Mouse (Mus musculus) activated CD4-positive, CD25-positive, alpha-beta regulatory T cell, adult 4 months (primary cell): ENCODE measurements around the gene Atl3. TPM values are rescaled to one million over a fixed set of nuclear protein-coding genes. Genes with fewer than 3 reads are reported as not detected.
A peak's percentile ranks its signal among the peaks of the same experiment; 100 is the strongest.

Source experiments
- ATAC-seq: one replicate; pipeline ENCODE4 v1.8.0; 2017
- polyA plus RNA-seq, 2 experiments: library from polyadenylated mRNA; unstranded; fragments of 100-300 nt; shearing (Covaris generic); gene quantifications; one replicate each; pipeline ENCODE4 v1.2.1; 2017

Atl3 gene
- polyA plus RNA-seq, 2 experiments from 2014 or later: 20.1 to 23.8 TPM

- no peak for ATAC-seq
These were observed 6.9 kb downstream of the Atl3 start for GRCm38 (mm10) chr19:7500701-7501100.

GRCm38 (mm10) chr19:7502432-7502831 lies 8.6 kb downstream of the Atl3 start:
- no peak for ATAC-seq

- no peak for ATAC-seq
These were observed 12.5 kb downstream of the Atl3 start for GRCm38 (mm10) chr19:7506321-7506720.

GRCm38 (mm10) chr19:7508026-7508425 lies 14.2 kb downstream of the Atl3 start:
- ATAC-seq: no peak

DNA sequence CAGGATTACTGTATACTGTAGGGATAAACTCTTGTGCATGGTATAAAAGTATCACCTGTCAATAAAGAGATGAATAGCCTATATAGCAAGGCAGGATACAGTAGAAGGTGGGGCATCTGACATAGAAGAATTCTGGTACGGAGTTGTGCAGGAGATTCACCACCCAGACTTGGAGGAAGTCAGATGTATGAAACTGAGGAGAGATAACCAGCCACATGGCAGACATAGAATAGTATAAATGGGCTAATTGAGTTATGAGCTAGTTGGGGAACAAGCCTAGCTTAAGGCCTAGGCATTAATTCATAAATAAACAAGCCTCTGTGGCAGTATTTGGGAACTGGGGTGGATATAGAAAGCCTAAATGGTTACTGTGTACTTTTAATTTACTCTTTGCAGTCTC lies 22.6 kb downstream of the Atl3 start:
- no peak for ATAC-seq

- no peak for ATAC-seq
These were observed 27.8 kb downstream of the Atl3 start for GRCm38 (mm10) chr19:7521619-7522018.

DNA sequence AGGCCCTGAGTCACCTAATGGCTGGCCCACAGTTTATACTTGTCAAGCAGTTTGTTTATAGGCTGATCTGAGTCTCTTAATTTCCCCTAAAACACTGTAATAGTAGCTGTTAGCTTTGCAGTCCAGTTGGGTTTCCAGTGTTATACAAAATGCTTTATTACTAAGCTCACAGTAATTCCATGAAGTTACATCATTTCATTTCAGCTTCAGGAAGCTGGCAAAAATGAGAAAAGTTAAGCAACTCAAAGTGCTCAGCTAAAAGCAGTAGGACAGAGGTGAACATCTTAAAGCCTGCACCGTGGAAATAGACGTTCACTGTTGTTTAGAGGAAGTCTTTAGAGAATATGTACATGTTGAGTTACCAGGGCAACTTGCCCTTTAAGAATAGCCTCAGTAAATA lies 29.0 kb downstream of the Atl3 start:
- ATAC-seq: no peak

- ATAC-seq: no peak
These were observed 29.5 kb downstream of the Atl3 start for GRCm38 (mm10) chr19:7523292-7523691.

DNA sequence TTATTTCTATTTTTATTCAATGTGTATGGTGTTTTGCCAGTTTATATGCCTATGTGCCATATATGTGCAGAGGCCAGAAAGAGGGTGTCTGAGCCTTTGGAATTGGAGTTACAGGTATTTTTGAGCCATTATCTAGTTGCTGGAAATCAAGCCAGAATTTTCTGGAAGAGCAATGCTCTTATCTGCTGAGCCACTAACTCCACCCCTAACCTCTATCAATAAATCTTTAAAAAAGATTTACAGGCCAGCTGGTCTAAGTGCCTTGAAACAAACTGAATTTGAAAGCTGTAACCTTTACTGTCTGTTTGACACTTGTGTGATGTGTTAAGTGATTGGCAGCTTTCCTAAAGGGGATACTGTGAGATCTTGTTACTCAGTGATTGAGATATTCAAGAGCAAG lies 29.9 kb downstream of the Atl3 start:
- ATAC-seq: no peak

DNA sequence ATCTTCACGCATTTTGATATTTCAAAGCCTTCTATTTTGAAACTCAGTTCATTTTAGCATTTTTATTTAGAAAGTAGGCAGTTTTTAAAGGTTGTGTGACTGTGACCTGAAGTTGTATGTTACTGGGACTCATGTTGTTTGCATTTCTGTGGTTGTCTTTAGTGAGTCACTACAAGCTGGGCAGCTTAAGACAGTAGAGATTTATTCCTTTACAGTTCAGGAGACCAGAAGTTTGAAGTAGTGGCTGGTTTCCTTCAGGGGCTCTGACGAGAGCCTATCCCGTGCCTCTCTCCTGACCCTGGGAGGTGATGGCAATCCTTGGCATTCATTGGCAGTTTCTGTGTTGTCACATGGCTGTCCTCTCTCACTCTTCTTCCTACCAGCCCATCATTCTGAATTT lies 31.0 kb downstream of the Atl3 start:
- no peak for ATAC-seq

- no peak for ATAC-seq
These were observed 35.0 kb downstream of the Atl3 start for GRCm38 (mm10) chr19:7528639-7529428.

DNA sequence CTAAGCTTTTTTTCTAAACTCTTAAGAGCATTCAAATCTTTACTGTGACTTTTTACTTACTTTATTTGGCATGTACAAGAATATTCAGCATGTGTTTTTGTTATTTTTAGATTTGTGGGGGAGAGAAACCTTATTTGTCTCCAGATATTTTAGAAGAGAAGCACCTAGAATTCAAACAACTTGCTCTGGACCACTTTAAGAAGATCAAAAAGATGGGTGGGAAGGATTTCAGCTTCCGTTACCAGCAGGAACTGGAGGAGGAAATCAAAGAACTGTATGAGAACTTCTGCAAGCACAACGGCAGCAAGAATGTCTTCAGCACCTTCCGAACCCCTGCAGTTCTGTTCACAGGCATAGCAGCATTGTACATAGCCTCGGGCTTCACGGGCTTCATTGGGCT lies 38.1 kb downstream of the Atl3 start:
- no peak for ATAC-seq

- no peak for ATAC-seq
These were observed 40.1 kb downstream of the Atl3 start for GRCm38 (mm10) chr19:7533891-7534290.

DNA sequence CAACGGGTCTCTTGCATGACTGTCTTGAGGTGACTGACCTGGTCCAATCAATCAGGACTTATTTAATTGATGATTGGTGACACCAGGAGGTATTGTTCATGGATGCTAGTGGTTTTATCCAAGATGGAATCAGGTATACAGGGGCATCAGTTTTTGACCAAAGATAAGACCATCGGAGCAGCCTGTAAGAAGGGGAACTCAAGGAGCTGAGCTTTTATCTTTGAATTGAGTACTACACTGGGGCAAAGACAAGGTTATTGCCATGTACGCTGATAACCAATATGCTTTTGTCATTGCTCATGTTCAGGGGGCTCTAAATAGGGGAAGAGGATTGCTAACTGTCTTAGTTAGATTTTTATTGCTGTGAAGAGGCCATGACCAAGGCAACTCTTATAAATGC lies 55.1 kb downstream of the Atl3 start:
- no peak for ATAC-seq

DNA sequence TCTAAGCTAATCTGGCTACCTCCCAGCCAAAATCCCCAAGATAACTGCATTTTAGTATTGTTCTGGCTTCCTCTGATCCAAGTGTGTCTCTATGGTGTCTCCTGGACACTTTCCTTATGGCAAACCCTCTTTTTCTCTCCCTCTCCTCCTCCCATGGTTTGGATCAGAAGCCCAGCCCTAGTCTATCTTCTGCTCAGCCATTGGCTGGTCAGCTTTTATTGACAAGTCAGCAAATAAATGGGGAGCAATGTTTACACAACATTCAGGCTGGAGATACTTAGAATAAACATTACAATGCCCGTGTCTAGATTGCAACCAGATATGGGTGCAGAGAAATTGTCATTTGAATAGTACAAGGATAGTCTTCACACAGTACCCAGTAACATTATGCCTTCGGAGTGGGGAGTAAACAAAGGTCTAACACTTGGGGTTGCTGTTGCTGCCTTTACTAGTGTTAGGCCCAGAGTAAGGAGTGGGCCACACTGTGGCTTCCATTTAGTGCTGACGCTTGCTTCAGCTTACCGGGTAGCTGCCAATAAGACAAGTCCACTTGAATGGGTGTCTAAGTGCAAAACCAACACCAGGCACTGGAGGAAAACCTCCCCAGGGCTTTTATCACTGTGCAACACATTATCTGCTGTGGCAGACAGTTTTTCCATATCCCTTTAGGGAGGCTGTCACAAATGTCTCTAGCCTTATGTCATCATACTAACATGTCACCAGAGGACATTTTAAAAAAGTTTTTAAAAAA lies 57.9 kb downstream of the Atl3 start:
- no peak for ATAC-seq

GRCm38 (mm10) chr19:7552301-7552673 lies 58.4 kb downstream of the Atl3 start:
- ATAC-seq: no peak

- no peak for ATAC-seq
These were observed 59.6 kb downstream of the Atl3 start for GRCm38 (mm10) chr19:7553441-7553840.

DNA sequence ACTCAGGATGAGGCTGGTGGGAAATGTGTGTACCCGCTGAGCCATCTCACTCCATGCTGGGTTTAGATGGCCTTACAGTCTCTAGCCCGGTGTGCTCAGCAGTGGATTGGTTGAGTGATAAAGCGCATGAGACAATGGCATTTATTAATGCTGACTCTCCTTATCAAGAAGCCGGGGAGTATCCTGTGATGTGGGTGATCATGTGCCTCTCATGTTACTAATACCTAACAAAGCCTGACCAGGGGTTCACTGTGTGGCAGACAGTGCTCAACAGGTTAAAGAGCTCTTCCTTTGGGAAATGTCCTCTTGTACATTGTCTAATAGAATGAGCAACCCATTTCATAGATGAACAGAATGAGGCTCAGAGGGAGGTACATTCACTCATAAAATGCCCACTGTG lies 61.0 kb downstream of the Atl3 start:
- ATAC-seq: no peak

- ATAC-seq: no peak
These were observed 62.8 kb downstream of the Atl3 start for GRCm38 (mm10) chr19:7556641-7557040.

GRCm38 (mm10) chr19:7557328-7557822 lies 63.5 kb downstream of the Atl3 start, which contains the start of gene Pla2g16:
Gene Pla2g16 (plus strand): TSS chr19:7557459.
- ATAC-seq: peak; percentile 79

DNA sequence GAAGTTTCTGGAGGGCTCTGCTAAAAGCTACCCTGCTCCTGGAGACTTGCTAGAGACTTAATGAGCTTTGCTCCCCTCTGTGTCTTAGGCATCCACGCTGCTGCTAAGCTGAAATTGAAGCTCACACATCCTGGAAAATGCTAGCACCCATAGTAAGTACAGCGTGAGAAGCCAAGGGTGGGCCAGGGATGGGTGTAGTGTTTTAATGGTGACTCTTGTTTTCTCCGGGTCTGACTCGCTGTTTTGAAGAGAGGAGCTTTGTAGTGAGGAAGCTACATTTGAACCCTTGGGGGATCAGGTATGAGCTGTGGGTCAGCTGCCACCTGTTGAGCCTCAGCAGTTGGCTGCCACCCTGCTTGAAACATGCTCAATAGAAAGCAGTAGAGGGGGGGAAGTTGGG lies 64.0 kb downstream of the Atl3 start:
- ATAC-seq: no peak

- ATAC-seq: peak; percentile 47
These were observed 64.8 kb downstream of the Atl3 start for GRCm38 (mm10) chr19:7558675-7559074.

DNA sequence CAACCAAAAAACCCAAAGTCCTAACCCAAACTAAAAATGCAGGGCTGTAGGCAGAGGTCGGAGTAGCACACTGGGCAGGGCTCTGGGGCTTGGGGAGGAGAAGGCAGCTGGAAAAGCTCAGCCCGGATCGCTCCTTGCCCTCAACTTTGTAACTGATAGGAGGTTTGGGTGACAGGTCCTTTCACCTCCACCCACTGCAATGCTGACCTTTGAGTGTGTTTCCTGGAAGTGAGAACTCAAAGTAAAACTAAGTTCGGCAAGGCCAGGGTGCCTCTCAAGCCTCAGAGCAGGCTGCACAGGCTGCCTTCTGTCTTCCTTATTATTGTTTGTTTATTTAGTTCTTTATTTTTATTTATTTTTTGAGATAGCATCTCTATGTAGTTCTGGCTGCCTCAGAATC lies 66.1 kb downstream of the Atl3 start:
- ATAC-seq: no peak

DNA sequence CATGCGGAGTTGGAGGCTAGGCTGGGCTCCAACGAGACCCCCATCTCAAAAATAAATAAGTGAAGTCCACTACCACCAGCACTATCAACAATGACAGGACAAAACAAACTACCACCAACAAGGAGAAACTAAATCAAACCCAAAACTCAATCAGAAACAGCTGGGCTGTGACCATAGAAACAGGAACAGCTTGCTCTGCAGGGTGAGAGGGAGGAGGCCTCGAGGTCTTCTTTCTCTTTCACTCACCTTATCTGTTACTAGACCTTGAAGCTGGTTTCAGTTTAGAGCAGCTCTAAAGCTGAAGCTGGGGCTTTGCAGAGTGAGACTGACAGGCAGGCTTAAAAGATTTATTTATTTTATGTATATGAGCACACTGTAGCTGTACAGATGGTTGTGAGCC lies 67.6 kb downstream of the Atl3 start:
- peak; percentile 44 for ATAC-seq
